Mouse (Mus musculus) CH12.LX (cell line): Measurements from ENCODE around the gene Olfr434.

Experiments used
- CHD1 ChIP-seq: IDR thresholded peaks from 2 replicates; pipeline ENCODE4 v1.6.1; 2012; ENCODE audit warnings: low read depth, low read length, improper control_type of control experiment, inconsistent platforms
- CTCF ChIP-seq, 2 experiments: IDR thresholded peaks in 1 of 2; conservative IDR thresholded peaks in 1 of 2; 2 replicates each; pipeline ENCODE4 v1.5.1; 2011 to 2012; ENCODE audit warnings: low read depth in 2 of 2, low read length in 2 of 2, improper control_type of control experiment in 1 of 2, inconsistent platforms in 1 of 2, mild to moderate bottlenecking in 1 of 2, moderate library complexity in 1 of 2
- KAT2A ChIP-seq: IDR thresholded peaks from 2 replicates; pipeline ENCODE4 v1.6.1; 2012; ENCODE audit warnings: low read length, improper control_type of control experiment, inconsistent platforms; ENCODE audit not compliant: insufficient replicate concordance
- MAFK ChIP-seq: IDR thresholded peaks from 2 replicates; pipeline ENCODE4 v1.6.1; 2011; ENCODE audit warnings: low read length, improper control_type of control experiment; ENCODE audit not compliant: insufficient replicate concordance
- MAX ChIP-seq: IDR thresholded peaks from 2 replicates; pipeline ENCODE4 v1.6.1; 2011; ENCODE audit warnings: low read length, improper control_type of control experiment
- MEF2A ChIP-seq: IDR thresholded peaks from 2 replicates; pipeline ENCODE4 v1.6.1; 2014; ENCODE audit warnings: low read depth, mild to moderate bottlenecking, inconsistent platforms, low read length, improper control_type of control experiment, borderline replicate concordance
- POLR2A ChIP-seq: IDR thresholded peaks from 2 replicates; pipeline ENCODE4 v1.6.1; 2011; ENCODE audit warnings: low read depth, mild to moderate bottlenecking, improper control_type of control experiment, low read length
- POLR2AphosphoS2 ChIP-seq: IDR thresholded peaks from 2 replicates; pipeline ENCODE4 v1.6.1; 2011; ENCODE audit warnings: low read depth, low read length, improper control_type of control experiment
- RAD21 ChIP-seq: IDR thresholded peaks from 2 replicates; pipeline ENCODE4 v1.6.1; 2011; ENCODE audit warnings: low read depth, mild to moderate bottlenecking, low read length, improper control_type of control experiment, moderate library complexity
- SMC3 ChIP-seq: IDR thresholded peaks from 2 replicates; pipeline ENCODE4 v1.6.1; 2011; ENCODE audit warnings: low read depth, low read length, improper control_type of control experiment
- ZC3H11A ChIP-seq: IDR thresholded peaks from 2 replicates; pipeline ENCODE4 v1.6.1; 2012; ENCODE audit warnings: low read depth, mild to moderate bottlenecking, inconsistent platforms, low read length, improper control_type of control experiment

GRCm38 (mm10) chr6:43205355-43205754 lies 7.5 kb upstream of the Olfr434 start:
- TF ChIP-seq CHD1 (no peak), MAFK (no peak), MAX (no peak), RAD21 (no peak), POLR2AphosphoS2 (no peak), MEF2A (no peak), SMC3 (no peak), POLR2A (no peak), KAT2A (no peak), CTCF (conservative IDR thresholded peaks at IDR 0.05 in 1 of 2, IDR thresholded peaks at IDR 0.05 in 1 of 2; ENCODE audit: low read depth in 2 of 2, low read length in 2 of 2) (no peak), ZC3H11A (no peak)
